Mouse (Mus musculus): Measurements from ENCODE around the gene Insrr. TPM values are rescaled to one million over a fixed set of nuclear protein-coding genes. Genes with fewer than 3 reads are reported as not detected.
A peak's percentile ranks its signal among the peaks of the same experiment; 100 is the strongest.
"Not testable (repeated sequence)": the region's sequence is repeated elsewhere in the genome, so short reads cannot be mapped to it uniquely, and the experiment has no call there.

The Insrr gene
- total RNA-seq, 2 experiments from 2014 or later, result 0.54 to 0.72 TPM

DNA sequence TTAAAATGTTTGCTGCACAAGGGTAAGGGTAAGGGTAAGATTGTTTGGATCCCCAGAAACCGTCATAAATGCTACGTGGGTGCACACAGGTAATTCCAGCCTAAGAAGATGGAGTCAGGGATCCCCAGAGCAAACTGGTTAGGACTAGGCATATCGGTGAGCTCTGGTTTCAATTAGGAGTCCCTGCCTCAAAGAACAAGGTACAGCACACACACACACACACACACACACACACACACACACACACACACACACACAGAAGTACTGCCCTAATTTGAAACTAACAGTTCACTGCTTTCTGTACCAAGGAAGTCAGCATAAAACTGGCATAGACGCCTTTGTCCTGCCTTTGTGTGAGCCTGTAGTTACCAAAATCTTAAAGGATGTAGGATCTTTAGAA is 15.7 kb downstream of the Insrr start:
- no peak overlapping the region for H3K27ac ChIP-seq
- intact Hi-C loops (cut with DNase I), result no loop called here
- no peak overlapping the region for H3K4me3 ChIP-seq
- no peak for TF ChIP-seq CTCF (IDR thresholded peaks at IDR 0.05)
- DNase-seq (ENCODE audit: extremely low spot score in 1 of 2, low spot score in 2 of 2), result no peak

DNA sequence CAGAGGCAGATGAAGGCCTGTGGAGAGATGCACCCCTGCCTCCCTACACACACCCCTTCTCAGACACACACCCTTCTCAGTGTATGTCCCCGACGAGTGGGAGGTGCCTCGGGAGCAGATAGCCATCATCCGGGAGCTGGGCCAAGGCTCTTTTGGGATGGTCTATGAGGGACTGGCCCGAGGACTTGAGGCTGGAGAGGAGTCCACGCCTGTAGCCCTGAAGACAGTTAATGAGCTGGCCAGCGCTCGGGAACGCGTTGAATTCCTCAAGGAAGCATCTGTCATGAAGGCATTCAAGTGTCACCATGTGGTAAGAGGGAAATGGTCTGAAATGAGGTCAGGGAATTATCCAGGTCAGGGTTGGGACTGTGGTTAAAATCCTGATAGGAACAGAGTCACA is 16.1 kb downstream of the Insrr start:
- H3K27ac ChIP-seq, result no peak overlapping the region
- TF ChIP-seq CTCF (IDR thresholded peaks at IDR 0.05), result no peak
- intact Hi-C loops (cut with DNase I), result no loop called here
- no peak overlapping the region for H3K4me3 ChIP-seq
- no peak for DNase-seq (ENCODE audit: extremely low spot score in 1 of 2, low spot score in 2 of 2)

DNA sequence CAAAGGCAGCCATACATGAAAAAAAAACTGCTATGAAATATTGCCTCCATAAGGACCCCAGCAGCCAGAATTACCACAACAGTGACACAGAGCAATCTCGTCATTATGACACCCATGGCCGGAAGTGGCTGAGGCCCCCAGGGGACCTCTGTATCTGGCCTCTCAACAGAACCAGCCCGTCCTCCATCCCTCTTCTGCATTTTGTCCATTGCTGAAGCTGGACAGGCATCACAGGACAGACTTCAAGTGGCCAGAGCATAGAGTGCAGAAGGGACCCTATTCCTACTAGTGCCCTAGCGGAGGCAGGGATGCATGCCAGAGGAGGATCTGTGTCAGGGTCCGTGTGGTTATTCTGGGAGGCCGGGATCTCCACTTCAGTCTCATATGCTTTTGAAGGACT is 19.4 kb downstream of the Insrr start:
- intact Hi-C loops (cut with DNase I), result loop anchor here (1.0 kb wide), 3 partner anchors 21 to 60 kb away; partner anchors contain the start of gene Ntrk1
- TF ChIP-seq CTCF (IDR thresholded peaks at IDR 0.05), result no peak
- DNase-seq (ENCODE audit: extremely low spot score in 1 of 2, low spot score in 2 of 2), result no peak
- Histone ChIP-seq H3K4me3 (no peak overlapping the region), H3K27ac (no peak overlapping the region)

DNA sequence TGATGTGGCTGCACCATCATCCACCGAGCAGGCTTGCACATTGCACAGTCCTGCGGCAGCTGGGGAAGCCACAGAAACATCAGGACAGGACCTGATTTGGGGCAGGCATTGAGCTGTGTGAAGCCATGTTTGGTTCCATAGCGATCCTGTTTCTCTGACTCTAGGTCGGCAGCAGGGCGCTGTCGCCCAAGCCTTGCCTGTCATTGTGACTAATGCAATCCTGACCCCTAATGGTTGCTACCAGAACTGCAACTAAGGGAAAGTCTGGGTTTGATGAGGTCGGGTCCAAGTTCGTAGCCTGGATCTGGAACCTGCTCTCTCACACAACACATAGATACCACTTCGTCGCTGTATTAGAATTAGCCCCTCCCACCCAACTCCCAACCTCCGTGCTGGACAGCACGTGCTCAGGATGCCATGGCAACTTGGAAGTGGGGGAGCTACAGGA is 19.9 kb downstream of the Insrr start:
- H3K27ac ChIP-seq, result no peak overlapping the region
- TF ChIP-seq CTCF (IDR thresholded peaks at IDR 0.05), result peak; percentile 86
- no peak overlapping the region for H3K4me3 ChIP-seq
- DNase-seq (ENCODE audit: extremely low spot score in 1 of 2, low spot score in 2 of 2), result peak; percentile 62 to 74
- intact Hi-C loops (cut with DNase I), result loop anchor here (1.0 kb wide), 3 partner anchors 21 to 60 kb away; partner anchors contain the start of gene Ntrk1

DNA sequence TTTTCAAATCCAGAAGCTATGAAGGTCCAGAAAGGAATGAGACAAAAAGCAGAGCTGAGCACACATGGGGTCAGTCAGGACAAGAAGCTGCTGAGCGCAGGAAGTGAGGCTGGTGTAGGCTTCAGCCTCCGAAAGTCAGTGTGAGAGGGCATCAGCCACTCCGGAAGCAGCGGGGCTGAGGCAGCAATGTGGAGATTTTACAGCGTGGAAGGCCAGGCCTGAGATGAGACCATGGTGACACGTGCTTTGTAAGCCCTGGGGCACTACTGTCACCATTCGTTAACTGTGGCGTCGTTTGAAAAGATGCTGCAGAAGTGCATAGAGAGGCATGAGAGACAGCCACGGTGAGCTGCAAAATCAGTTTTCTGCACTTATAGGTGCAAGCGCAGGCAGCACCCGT is 21.5 kb downstream of the Insrr start:
- no peak overlapping the region for H3K27ac ChIP-seq
- TF ChIP-seq CTCF (IDR thresholded peaks at IDR 0.05), result no peak
- no peak for DNase-seq (ENCODE audit: extremely low spot score in 1 of 2, low spot score in 2 of 2)
- no peak overlapping the region for H3K4me3 ChIP-seq
- intact Hi-C loops (cut with DNase I), result no loop called here

DNA sequence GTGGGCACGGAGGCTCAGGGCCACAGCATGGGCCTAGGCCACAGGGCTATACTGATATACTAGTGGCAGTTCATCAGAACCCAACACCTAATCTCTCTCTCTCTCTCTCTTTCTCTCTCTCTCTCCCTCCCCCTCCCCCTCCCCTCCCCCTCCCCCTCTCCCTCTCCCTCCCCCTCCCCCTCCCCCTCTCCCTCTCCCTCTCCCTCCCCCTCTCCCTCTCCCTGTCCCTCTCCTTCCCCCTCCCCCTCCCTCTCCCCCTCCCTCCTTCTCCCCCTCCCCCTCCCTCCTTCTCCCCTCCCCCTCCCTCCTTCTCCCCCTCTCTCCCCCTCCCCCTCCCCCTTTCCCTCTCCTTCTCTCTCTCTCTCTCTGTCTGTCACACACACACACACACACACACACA is 27.5 kb downstream of the Insrr start, which contains the start of gene Pear1:
Gene Pear1, minus strand, starts transcription at position 101 of the 400 bp plus-strand sequence.
- H3K27ac ChIP-seq; DNase-seq (ENCODE audit: extremely low spot score in 1 of 2, low spot score in 2 of 2); H3K4me3 ChIP-seq; intact Hi-C loops (cut with DNase I): not testable (repeated sequence)

DNA sequence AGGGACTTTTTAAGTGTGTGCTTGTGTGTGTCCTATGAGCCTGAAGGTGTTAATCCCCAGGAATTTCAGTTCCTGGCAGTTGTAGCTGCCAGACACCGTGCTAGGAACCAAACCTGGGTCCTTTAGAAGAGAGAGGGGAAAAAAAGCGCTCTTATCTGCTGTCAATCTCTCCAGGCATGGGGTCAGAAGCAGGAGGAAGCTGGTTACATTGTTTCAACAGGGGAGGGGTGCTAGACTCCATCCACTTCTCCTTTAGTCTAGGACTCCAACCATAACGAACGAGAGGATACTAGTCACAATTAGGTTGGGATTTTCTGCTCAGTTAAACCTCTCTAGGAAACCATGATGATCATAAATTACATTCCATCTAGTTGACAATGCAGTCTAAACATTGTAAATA is 31.7 kb downstream of the Insrr start:
- no peak for DNase-seq (ENCODE audit: extremely low spot score in 1 of 2, low spot score in 2 of 2)
- TF ChIP-seq CTCF (IDR thresholded peaks at IDR 0.05), result no peak
- intact Hi-C loops (cut with DNase I), result no loop called here
- H3K27ac ChIP-seq, result no peak overlapping the region
- H3K4me3 ChIP-seq, result no peak overlapping the region

DNA sequence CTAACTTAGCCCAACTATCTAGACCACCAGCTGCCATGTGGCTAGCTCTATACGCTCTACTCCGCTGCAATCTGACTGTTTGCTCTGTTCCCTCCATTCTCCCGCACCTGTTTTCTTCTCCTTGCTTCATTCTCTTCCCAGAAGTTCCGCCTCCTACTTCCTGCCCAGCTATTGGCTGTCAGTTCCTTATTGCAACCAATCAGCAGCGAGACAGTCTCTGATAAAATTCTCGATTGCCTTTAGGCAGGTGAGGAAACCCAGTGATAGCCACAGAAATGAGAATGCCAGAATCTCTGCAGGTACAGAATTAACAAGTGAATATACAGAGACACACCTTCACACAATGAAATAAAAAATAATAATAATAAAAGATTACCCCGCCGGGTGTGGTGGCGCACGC is 32.3 kb downstream of the Insrr start:
- intact Hi-C loops (cut with DNase I), result no loop called here
- no peak for TF ChIP-seq CTCF (IDR thresholded peaks at IDR 0.05)
- H3K4me3 ChIP-seq, result no peak overlapping the region

DNA sequence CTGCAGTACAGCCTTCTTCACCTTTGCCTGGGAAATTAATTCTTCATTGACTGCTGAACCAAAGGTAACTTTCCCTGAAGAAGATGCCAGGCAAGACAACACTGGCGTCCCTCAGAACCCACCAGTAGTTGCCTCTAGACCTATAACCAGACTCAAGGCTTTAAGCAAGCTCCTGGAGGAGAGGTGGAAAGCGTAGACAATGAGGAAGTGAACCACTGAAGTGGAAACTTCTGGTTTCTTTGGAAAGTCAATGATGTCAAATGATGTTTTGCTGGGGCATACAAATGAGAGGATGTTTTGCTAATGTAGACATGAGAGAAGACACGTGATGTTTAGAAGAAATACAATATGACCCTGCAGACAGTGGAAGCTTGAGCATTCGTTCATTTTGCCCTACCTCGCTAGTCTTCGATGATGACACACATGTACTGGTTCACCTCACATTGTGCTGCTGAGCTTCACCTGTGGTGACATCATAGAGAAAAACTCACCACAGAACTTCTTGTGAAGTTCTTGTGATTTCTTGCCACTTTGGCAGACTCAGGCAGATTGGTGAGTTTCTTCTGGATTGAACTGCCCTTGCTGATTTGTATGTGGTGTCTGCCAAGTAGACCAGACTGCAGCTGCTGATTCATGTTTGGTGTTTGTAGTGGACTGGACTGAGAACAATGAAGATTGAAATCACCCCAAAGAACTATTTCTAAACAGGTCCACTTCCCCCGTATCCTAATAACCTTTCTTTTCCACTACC is 35.5 kb downstream of the Insrr start:
- DNase-seq (ENCODE audit: extremely low spot score in 1 of 2, low spot score in 2 of 2), result no peak

More for the DNA sequence above, 32.3 kb downstream of the Insrr start:
- no peak overlapping the region for H3K27ac ChIP-seq
- no peak for DNase-seq (ENCODE audit: extremely low spot score in 1 of 2, low spot score in 2 of 2)

DNA sequence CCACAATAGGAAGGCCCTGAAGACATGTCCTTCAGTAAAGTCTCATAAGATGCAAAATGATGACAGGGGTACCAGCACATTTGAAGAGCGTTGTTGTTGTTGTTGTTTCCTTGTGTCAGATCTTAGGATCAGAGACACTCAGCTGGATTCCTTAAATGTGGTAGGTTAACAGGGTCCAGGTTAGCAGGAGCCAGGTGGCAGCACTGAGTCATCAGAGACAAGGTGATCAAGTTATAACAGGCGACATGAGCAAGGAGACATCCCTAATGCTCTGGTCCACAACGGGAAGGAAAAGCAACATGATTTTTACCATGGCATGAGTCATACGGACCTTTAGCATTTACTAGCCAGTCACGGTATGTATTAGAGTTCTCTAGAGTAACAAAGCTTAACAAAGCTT is 36.7 kb downstream of the Insrr start:
- no peak overlapping the region for H3K4me3 ChIP-seq
- DNase-seq (ENCODE audit: extremely low spot score in 1 of 2, low spot score in 2 of 2), result no peak
- H3K27ac ChIP-seq, result no peak overlapping the region
- intact Hi-C loops (cut with DNase I), result no loop called here
- no peak; the same call in 1 of the 2 replicates for TF ChIP-seq CTCF (IDR thresholded peaks at IDR 0.05)

More for the DNA sequence above, 35.5 kb downstream of the Insrr start:
- intact Hi-C loops (cut with DNase I), result no loop called here
- TF ChIP-seq CTCF (IDR thresholded peaks at IDR 0.05), result no peak
- Histone ChIP-seq H3K4me3 (no peak overlapping the region), H3K27ac (no peak overlapping the region)

DNA sequence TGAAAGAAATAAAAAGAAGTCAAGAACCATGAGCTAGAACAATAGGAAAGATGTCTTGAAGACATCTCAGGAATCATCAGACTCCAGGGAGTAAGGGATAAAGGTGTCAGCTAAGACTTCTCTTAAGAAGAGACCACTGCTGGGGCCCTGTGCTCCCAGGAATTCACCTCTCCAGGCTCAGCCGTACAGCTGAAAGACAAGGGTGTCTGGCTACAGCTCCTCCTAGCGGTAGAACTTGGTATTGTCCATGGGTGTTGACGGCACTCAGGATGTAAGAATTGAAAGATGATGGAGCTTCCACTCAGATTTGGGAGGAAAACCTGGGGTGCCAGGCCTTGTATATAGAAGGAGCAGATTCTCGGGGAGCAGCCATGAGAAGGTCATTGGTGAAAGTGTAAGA is 41.9 kb downstream of the Insrr start:
- H3K27ac ChIP-seq, result no peak overlapping the region
- no peak overlapping the region for H3K4me3 ChIP-seq
- peak; percentile 97 for TF ChIP-seq CTCF (IDR thresholded peaks at IDR 0.05)
- peak; percentile 64 to 82 for DNase-seq (ENCODE audit: extremely low spot score in 1 of 2, low spot score in 2 of 2)
- intact Hi-C loops (cut with DNase I), result no loop called here

DNA sequence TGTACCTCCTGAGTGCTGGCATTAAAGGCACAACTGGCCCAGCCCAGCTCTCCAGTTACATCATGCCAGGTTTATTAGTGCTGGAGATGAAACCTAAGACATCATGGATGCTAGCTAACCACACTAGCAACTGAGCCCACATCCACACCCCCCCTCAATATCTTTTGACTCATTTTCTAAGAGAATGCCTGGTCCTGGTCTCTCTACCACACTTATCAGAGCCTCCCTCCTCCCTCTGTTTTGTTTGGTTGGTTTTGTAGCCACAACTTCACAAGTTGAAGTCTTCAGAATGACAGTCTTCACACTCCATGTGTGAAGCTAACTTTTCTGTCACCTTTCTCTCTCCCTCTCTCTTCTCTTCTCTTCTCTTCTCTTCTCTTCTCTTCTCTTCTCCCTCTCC is 44.1 kb downstream of the Insrr start:
- intact Hi-C loops (cut with DNase I), result loop anchor here (2.0 kb wide), 1 partner anchor 70 kb away; no protein-coding TSS in a partner anchor
- no peak for DNase-seq (ENCODE audit: extremely low spot score in 1 of 2, low spot score in 2 of 2)
- Histone ChIP-seq H3K4me3 (no peak overlapping the region), H3K27ac (no peak overlapping the region)
- no peak for TF ChIP-seq CTCF (IDR thresholded peaks at IDR 0.05)

DNA sequence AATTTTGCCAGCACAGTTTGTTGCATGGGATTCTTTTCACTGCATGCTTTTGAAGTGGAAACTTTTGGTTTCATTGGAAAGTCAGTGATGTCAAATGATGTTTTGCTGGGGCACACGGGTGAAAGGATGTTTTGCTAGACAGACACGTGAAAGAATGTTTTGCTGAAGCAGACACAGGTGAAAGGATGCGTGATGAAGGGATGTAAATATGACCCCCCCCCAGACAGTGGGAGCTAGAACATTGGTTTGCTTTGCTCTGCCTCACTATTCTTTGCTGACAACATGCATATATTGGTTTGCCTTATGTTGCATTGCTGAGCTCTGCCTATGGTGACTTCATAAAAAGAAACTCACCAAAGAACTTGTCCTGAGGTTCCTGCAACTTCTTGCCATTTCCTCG is 48.2 kb downstream of the Insrr start:
- DNase-seq (ENCODE audit: extremely low spot score in 1 of 2, low spot score in 2 of 2), result no peak
- intact Hi-C loops (cut with DNase I), result no loop called here
- H3K4me3 ChIP-seq, result no peak overlapping the region
- no peak for TF ChIP-seq CTCF (IDR thresholded peaks at IDR 0.05)
- H3K27ac ChIP-seq, result no peak overlapping the region

Measured in left cerebral cortex, adult 2 months (tissue).